Mouse (Mus musculus): Measurements from ENCODE around the gene Immp2l. TPM values are rescaled to one million over a fixed set of nuclear protein-coding genes. Genes with fewer than 3 reads are reported as not detected.
"Not testable (repeated sequence)": the region's sequence is repeated elsewhere in the genome, so short reads cannot be mapped to it uniquely, and the experiment has no call there.

The Immp2l gene
- polyA plus RNA-seq, 1 experiment from 2014 or later, result 10.7 TPM

DNA sequence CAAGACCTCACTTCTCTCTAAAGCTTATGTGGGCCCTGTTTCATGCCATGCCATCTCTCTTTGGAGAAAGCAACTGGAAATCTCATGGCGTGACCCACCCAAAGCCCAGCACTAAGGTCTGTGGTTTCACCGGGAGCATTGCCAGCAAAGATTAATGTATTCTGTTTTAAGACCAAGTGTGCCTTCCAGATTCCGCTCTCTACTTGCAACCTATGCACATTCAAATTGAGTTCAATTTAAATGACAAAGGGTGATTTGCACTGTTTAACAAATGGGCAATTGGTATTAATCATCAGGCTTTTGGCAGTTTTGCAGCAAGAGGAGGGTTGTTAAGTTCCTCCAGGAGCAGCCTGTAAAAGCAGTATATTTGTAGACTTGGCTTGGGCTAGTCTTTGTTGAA, 703.3 kb downstream of the Immp2l start:
- no peaks in the 10 kb centered on the region for H3K27me3 ChIP-seq (replicated peaks; ENCODE audit: low read depth, poor library complexity, severe bottlenecking)
- no peak overlapping the region for H3K27ac ChIP-seq (replicated peaks)
- H3K4me3 ChIP-seq, result no peak overlapping the region
- H3K9me3 ChIP-seq, result no peaks in the 10 kb centered on the region
- no peak for DNase-seq (ENCODE audit: low spot score)
- 67% methylated on average over 3 of the region's 3 CpGs for WGBS
- no peaks in the 10 kb centered on the region for H3K4me1 ChIP-seq
- H3K36me3 ChIP-seq (replicated peaks), result no peaks in the 10 kb centered on the region

DNA sequence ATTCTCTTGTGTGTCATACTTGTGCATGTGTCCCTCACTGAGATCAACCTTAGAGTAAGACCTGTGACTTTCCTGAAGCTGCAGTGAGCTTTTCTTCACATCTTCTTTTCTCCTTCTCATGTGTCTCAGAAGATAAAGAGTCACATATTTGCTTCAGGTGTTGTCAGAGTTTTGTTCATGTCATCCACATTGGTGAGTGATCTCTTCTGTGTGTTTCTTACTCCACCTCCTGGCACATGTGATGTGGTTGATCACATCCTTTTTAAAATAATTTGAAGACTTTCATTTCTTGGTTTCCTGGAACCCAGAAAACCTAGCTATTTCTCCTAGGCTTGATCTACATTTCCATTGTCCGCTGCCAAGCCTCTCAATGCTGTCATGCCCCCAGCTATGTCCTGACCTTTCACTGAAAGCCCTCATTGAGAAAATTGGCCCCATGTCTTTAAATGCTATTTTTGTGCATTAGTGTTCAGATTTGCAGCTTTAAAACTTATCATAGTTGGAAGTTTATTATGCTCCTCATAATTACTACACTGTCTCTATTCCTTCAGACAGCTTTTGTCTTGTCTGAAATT, 704.0 kb downstream of the Immp2l start:
- Histone ChIP-seq H3K9me3 (no peaks in the 10 kb centered on the region), H3K36me3 (replicated peaks) (no peaks in the 10 kb centered on the region), H3K27me3 (replicated peaks; ENCODE audit: low read depth, poor library complexity, severe bottlenecking) (no peaks in the 10 kb centered on the region), H3K4me1 (no peaks in the 10 kb centered on the region), H3K27ac (replicated peaks) (no peak overlapping the region), H3K4me3 (no peak overlapping the region)
- DNase-seq (ENCODE audit: low spot score), result no peak
- 70% methylated on average over 1 of the region's 1 CpGs for WGBS

DNA sequence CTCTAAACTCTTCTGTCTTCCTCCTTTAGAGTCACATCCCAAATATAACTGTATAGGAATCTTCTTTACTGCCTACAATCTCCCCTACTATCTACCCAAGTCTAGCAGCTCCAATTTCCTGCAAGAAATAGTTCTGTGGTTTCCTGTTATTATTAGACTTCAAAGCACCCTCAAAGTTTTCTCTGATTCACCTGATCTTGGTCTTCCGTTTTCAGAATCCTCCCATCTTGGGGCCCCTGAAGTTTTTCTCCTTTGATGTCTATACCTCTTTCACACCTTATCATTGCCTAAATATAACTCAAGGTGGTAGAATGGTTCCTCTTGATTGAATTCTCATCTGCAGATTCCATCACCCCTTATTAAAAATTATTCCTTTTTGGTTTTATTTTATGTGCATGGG, 704.6 kb downstream of the Immp2l start:
- H3K4me3 ChIP-seq, result no peak overlapping the region
- H3K9me3 ChIP-seq, result no peaks in the 10 kb centered on the region
- no peaks in the 10 kb centered on the region for H3K36me3 ChIP-seq (replicated peaks)
- WGBS, result 74% methylated on average over 1 of the region's 1 CpGs
- no peak overlapping the region for H3K27ac ChIP-seq (replicated peaks)
- H3K27me3 ChIP-seq (replicated peaks; ENCODE audit: low read depth, poor library complexity, severe bottlenecking), result no peaks in the 10 kb centered on the region
- DNase-seq (ENCODE audit: low spot score), result no peak
- no peaks in the 10 kb centered on the region for H3K4me1 ChIP-seq

DNA sequence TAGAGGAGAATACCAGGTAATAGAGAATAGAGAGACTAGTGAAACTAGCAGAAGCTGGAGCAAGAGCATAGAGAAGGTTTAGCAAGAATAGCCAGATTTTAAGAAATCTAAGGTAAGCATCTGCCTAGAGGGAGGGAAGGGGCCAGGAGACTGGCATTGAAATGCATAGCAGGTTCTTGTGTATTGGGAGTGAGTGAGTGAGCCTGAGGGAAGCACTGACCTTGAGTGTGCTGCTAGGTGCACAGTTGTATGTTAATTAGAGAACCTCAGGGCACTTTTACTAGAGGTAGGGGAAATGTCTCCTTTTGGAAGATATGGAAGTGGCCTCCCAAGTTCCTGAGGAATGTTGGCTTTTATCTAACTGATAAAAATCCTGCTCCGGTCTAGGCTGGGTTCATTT, 705.9 kb downstream of the Immp2l start:
- Histone ChIP-seq H3K36me3 (replicated peaks) (no peaks in the 10 kb centered on the region), H3K27ac (replicated peaks) (no peak overlapping the region), H3K27me3 (replicated peaks; ENCODE audit: low read depth, poor library complexity, severe bottlenecking) (no peaks in the 10 kb centered on the region), H3K4me3 (no peak overlapping the region), H3K9me3 (no peaks in the 10 kb centered on the region), H3K4me1 (no peaks in the 10 kb centered on the region)
- DNase-seq (ENCODE audit: low spot score), result no peak
- 89% methylated on average over 1 of the region's 1 CpGs for WGBS

DNA sequence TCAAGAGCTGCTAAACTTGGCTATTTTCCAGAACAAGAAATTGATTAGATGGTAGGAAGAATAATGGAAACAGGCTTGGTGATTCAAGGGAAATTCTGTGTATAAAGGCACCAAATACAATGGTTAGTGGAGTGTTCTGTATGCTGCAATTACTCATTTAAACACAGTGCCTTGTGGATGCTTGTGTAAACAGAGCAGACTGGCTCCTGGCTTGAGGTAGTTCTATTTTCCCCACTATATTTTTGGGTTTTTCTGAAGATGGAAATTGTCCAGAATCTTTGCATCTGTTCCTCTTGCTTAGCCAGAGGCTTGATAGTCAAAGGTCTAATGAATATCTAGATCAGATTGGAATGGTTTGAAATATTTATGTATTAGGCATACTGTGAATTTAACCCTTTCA, 709.3 kb downstream of the Immp2l start:
- Histone ChIP-seq H3K4me3 (no peak overlapping the region), H3K27ac (replicated peaks) (no peak overlapping the region), H3K36me3 (replicated peaks) (no peaks in the 10 kb centered on the region), H3K4me1 (no peaks in the 10 kb centered on the region), H3K9me3 (no peaks in the 10 kb centered on the region), H3K27me3 (replicated peaks; ENCODE audit: low read depth, poor library complexity, severe bottlenecking) (no peaks in the 10 kb centered on the region)
- DNase-seq (ENCODE audit: low spot score), result no peak

DNA sequence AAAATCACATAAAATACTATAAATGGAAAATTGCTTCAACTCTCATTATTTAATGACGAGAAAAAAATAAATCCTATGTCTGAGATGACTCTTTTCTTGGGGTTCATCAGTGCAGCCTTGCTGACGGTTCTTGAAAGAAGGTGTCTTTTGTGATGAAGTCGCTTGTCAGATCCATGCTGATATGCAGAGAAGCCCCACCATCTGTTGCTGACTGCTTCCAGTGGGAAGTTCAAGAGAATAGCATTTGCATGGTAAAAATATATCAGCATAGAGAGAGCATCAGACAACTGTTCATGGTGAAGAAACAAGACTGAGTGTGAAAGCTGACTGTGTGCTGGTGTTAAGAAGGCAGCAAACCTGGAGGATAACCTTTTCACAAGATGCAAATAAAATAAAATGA, 719.0 kb downstream of the Immp2l start:
- no peak overlapping the region for H3K27ac ChIP-seq (replicated peaks)
- H3K4me1 ChIP-seq, result no peaks in the 10 kb centered on the region
- H3K36me3 ChIP-seq (replicated peaks), result no peaks in the 10 kb centered on the region
- H3K4me3 ChIP-seq, result no peak overlapping the region
- 0 out of 2 replicates have a peak, but pooled peaks cover 2% of the 10 kb centered on the region for H3K9me3 ChIP-seq
- 80% methylated on average over 3 of the region's 3 CpGs for WGBS
- no peak for DNase-seq (ENCODE audit: low spot score)
- H3K27me3 ChIP-seq (replicated peaks; ENCODE audit: low read depth, poor library complexity, severe bottlenecking), result no peaks in the 10 kb centered on the region

DNA sequence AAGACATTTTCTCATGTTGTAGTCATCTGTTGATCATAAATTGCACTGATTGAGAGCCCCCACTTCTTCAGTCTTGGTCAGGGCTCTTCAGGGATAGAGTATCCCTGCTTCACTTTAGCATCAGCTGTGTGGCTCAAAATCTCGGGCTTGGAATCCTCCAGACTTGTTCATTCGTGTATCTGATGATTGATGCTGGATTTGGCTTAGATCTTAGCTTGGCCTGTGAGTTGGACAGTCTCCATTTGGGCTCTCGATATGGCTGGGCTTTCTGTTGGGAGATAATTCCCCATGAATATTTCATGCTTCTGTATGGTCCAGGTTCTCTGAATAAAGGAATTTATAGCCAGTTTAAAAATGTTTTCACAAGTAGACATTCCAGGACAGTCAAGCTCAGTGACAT, 739.5 kb downstream of the Immp2l start:
- H3K4me1 ChIP-seq, result no peaks in the 10 kb centered on the region
- no peaks in the 10 kb centered on the region for H3K36me3 ChIP-seq (replicated peaks)
- no peak for DNase-seq (ENCODE audit: low spot score)
- no peak overlapping the region for H3K27ac ChIP-seq (replicated peaks)
- no peak overlapping the region for H3K4me3 ChIP-seq
- WGBS, result 81% methylated on average over 3 of the region's 3 CpGs
- no peaks in the 10 kb centered on the region for H3K27me3 ChIP-seq (replicated peaks; ENCODE audit: low read depth, poor library complexity, severe bottlenecking)
- H3K9me3 ChIP-seq, result no peaks in the 10 kb centered on the region

DNA sequence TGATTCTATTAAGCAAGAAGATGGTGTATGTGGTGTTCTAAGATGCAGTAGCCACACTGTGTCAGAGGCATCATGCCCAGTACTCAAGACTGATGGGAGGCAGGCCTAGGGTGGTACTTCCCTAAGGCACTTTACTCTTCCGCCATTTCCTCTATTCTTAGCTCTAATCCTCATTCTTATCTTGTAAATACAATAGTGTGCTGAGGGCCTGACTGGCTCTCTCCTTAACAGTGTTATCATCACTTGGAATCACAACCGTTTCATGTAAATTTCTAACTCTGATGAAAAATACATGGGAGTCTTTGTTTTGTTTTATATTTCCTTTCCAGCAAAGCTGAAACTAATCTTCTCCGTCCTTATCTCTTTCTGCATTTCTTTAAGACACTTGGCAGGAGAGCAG, 750.1 kb downstream of the Immp2l start:
- H3K4me1 ChIP-seq, result no peaks in the 10 kb centered on the region
- no peaks in the 10 kb centered on the region for H3K9me3 ChIP-seq
- H3K36me3 ChIP-seq (replicated peaks), result no peaks in the 10 kb centered on the region
- no peaks in the 10 kb centered on the region for H3K27me3 ChIP-seq (replicated peaks; ENCODE audit: low read depth, poor library complexity, severe bottlenecking)
- 73% methylated on average over 3 of the region's 3 CpGs for WGBS
- DNase-seq (ENCODE audit: low spot score), result no peak
- no peak overlapping the region for H3K4me3 ChIP-seq
- H3K27ac ChIP-seq (replicated peaks), result no peak overlapping the region

DNA sequence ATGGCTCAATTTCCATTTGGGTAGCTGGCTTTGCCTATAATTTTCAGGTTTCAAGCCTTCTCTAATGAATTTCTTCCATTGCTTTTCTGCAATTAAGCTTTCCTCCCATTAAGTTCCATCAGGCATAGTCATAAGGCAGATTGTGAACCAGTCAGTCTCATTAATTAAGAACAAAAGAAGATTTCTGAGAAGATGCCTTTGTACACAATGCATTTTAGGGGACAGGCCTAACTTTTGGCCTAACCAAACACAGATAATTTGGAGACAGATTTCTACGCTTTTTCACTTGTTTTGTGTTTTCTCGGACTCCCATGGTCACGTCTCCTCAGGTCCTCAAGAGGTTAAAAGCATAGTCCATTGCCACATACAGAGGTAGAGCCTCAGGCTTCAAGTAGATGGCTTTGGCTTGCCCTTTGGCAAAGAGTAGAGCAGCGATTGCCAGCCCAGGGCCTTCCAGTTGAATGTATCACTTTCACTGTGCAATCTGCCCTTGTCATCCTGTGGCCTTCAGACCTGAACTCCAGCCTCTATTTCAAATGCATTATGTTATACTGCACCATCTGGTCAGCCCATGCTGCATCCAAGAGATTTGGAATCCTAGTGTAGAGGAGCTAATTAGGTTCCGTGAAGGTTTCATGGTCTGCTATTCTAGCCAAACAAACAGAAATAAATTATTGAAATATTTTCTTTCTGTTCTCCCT, 750.9 kb downstream of the Immp2l start:
- no peaks in the 10 kb centered on the region for H3K9me3 ChIP-seq
- 90% methylated on average over 5 of the region's 5 CpGs for WGBS
- no peak overlapping the region for H3K27ac ChIP-seq (replicated peaks)
- H3K36me3 ChIP-seq (replicated peaks), result no peaks in the 10 kb centered on the region
- H3K27me3 ChIP-seq (replicated peaks; ENCODE audit: low read depth, poor library complexity, severe bottlenecking), result no peaks in the 10 kb centered on the region
- H3K4me3 ChIP-seq, result no peak overlapping the region
- no peaks in the 10 kb centered on the region for H3K4me1 ChIP-seq
- no peak for DNase-seq (ENCODE audit: low spot score)

DNA sequence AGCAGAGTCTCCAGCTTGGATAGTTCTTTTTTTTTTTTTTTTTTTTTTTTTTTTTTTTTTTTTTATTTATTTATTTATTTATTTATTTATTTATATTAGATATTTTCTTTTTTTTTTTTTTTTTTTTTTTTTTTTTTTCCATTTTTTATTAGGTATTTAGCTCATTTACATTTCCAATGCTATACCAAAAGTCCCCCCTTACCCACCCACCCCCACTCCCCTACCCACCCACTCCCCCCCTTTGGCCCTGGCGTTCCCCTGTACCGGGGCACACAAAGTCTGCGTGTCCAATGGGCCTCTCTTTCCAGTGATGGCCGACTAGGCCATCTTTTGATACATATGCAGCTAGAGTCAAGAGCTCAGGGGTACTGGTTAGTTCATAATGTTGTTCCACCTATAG, 753.9 kb downstream of the Immp2l start:
- H3K4me3 ChIP-seq; H3K27ac ChIP-seq (replicated peaks); DNase-seq (ENCODE audit: low spot score); H3K27me3 ChIP-seq (replicated peaks; ENCODE audit: low read depth, poor library complexity, severe bottlenecking); H3K36me3 ChIP-seq (replicated peaks); H3K4me1 ChIP-seq; H3K9me3 ChIP-seq: not testable (repeated sequence)
- WGBS, result no CpG with 5 or more reads among the region's 4 CpGs

DNA sequence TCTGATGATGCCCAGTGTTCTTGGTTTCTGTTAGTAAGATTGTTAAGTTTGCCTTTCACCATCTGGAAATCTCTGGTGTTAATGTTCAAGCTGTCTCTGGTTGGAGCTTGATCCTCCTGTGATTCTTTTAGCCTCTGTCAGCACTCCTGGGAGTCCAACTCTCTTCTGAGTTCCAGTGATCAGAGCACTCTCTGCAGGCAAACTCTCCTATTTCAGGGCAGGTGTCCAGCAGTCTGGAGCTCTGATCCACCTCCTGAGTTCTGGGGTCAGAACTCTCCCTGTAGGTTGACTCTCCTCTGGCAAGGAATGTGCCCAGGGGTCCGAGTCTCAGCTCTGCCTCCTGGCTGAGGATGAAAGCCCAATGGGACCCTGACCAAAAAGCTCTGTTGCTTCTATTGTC, 769.8 kb downstream of the Immp2l start:
- not testable (repeated sequence) for H3K4me3 ChIP-seq; H3K4me1 ChIP-seq; H3K9me3 ChIP-seq; H3K27me3 ChIP-seq (replicated peaks; ENCODE audit: low read depth, poor library complexity, severe bottlenecking); DNase-seq (ENCODE audit: low spot score); H3K36me3 ChIP-seq (replicated peaks); H3K27ac ChIP-seq (replicated peaks)
- 83% methylated on average over 1 of the region's 1 CpGs for WGBS

DNA sequence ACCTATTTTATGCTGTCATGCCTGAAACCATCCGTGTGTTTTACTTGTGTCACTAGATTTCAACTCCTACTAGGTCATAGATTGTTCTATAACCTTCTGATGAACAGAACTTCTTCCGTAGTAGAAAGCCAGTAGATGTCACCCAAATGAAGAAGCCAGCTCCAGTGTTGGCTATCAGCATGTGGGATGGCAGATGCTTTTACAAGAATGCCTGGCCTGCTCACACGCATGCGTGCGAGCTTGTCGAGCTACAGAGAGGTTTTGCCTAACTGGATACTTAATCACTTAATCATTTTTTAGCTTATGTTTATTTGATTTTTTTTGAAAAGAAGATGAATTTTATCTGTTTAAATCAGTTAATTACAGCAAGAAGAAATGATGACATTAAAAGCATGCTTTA, 805.6 kb downstream of the Immp2l start:
- WGBS, result 90% methylated on average over 6 of the region's 6 CpGs
- Histone ChIP-seq H3K4me3 (no peak overlapping the region), H3K9me3 (no peaks in the 10 kb centered on the region), H3K27ac (replicated peaks) (no peak overlapping the region), H3K4me1 (no peaks in the 10 kb centered on the region), H3K36me3 (replicated peaks) (no peaks in the 10 kb centered on the region), H3K27me3 (replicated peaks; ENCODE audit: low read depth, poor library complexity, severe bottlenecking) (no peaks in the 10 kb centered on the region)
- no peak for DNase-seq (ENCODE audit: low spot score)

DNA sequence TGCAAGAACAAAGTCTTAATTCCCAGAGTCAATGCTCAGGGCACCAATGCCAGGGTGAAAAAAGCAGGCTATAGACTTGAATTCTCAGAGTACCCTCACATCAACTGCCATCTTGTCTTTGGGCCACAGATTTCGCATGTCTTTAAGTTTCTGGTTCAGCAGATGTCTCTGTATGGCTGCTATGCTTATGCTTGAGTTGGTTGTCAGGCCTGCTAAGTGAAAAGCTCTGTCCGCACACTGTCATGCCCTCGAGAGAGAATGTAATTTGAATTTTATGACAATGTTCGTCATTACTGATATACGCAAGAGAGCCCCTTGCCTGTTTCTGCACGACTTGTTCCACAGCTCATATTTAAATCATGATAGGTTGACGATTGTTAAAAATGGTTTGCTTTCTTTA, 807.8 kb downstream of the Immp2l start:
- Histone ChIP-seq H3K27me3 (replicated peaks; ENCODE audit: low read depth, poor library complexity, severe bottlenecking) (no peaks in the 10 kb centered on the region), H3K9me3 (no peaks in the 10 kb centered on the region), H3K27ac (replicated peaks) (no peak overlapping the region), H3K36me3 (replicated peaks) (no peaks in the 10 kb centered on the region), H3K4me1 (no peaks in the 10 kb centered on the region), H3K4me3 (no peak overlapping the region)
- 89% methylated on average over 7 of the region's 7 CpGs for WGBS
- no peak for DNase-seq (ENCODE audit: low spot score)

All from embryonic facial prominence, embryonic 10.5 days (tissue).